Mouse (Mus musculus) liver, embryonic 14.5 days (tissue): ENCODE results near the gene Slc4a8.

ENCODE experiments used
- CTCF ChIP-seq: IDR thresholded peaks from 2 replicates; pipeline ENCODE4 v1.5.1; 2016; ENCODE audit warnings: antibody characterized with exemption, low read depth, control low read depth
- EP300 ChIP-seq: IDR thresholded peaks from 2 replicates; pipeline ENCODE4 v1.6.1; 2016; ENCODE audit warnings: antibody characterized with exemption, low read depth

DNA sequence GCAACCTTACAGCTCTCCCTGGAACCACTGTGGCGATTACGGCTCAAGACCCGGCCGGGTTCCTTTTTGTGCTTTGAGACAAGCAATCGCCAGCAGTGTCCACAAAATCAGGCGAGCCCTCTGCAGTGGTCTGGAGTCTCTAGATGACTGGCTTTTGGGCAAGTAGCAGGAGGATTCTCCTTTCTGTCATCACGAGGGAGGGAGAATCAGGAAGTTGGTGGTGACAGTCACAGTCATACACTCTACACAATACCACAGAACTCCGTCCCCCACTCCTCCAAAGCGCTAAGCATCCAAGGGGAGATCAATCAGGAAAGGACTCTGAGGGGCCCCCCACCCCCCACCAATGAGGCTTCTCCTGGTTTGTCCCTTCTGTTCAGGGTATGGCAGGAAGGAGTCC, 33.0 kb upstream of the Slc4a8 start:
- no peak for TF ChIP-seq EP300
- no peak for TF ChIP-seq CTCF
